Mouse (Mus musculus): ENCODE measurements around the gene Ostc. TPM values are rescaled to one million over a fixed set of nuclear protein-coding genes. Genes with fewer than 3 reads are reported as not detected.

Ostc gene
- polyA plus RNA-seq (2015; fragmentation: Nextera tagmentation; extraction: Ambion mirVana), result 387 and 414 TPM in 2 replicates

- Histone ChIP-seq H3K9ac (peak within 1 kb of the TSS; percentile 81), H3K36me3 (no peaks in the 10 kb centered on the region), H3K27me3 (no peaks in the 10 kb centered on the region), H3K27ac (replicated peaks) (peak within 1 kb of the TSS; percentile 90), H3K4me3 (replicated peaks) (peak within 1 kb of the TSS; percentile 81), H3K4me2 (replicated peaks) (peak within 1 kb of the TSS; percentile 66), H3K9me3 (replicated peaks) (no peaks in the 10 kb centered on the region), H3K4me1 (peaks cover 13% of the 10 kb centered on the region)
- peak; percentile 96 for ATAC-seq (ENCODE audit: insufficient number of reproducible peaks, low FRiP score, low TSS enrichment, low read depth)
- WGBS, result under 1% methylated on average over 45 of the region's 45 CpGs
Measured at GRCm38 (mm10) chr3:130708967-130709924, at the start of gene Ostc. Gene Ostc (minus strand): TSS chr3:130709444.

DNA sequence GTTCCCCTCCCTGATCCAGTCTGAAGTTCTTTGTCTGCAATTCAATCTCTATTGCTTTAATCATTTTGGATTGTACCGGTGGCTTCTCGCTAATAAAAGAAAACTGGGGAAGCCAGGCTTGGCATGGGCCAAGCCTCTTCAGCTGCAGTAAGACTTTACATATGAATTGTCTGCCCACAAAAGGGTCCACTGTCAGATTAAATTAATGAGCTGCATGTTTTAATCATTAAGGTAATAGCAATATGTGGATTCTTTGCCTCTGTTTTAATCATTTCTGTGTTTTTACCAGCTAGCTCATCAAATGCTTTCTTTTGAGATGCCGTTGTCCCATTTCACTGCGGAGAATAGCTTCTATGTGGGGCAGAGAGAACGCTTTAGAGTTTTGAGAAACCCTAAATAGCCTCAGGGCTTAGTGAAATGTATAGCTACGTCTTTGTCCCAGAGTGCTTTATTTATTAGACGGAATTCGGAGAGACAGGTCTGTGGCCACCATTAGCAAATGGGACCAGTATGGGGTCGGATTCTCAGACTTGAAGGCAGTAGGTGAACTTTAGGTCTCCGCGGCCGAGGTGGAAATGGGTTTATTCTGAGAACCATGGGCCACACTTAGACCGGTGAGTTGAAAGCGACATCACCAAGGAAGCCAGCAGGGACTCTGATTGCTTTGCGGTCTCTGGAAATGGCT, 49.1 kb upstream of the Ostc start:
- H3K4me3 ChIP-seq (replicated peaks), result no peak overlapping the region
- 40% methylated on average over 15 of the region's 15 CpGs for WGBS
- no peaks in the 10 kb centered on the region for H3K27me3 ChIP-seq
- peaks cover 12% of the 10 kb centered on the region; the same call in 1 of the 2 replicates for H3K4me1 ChIP-seq
- no peaks in the 10 kb centered on the region for H3K9me3 ChIP-seq (replicated peaks)
- no peaks in the 10 kb centered on the region for H3K36me3 ChIP-seq
- H3K4me2 ChIP-seq (replicated peaks), result no peak overlapping the region
- no peak overlapping the region for H3K9ac ChIP-seq
- no peak for ATAC-seq (ENCODE audit: insufficient number of reproducible peaks, low FRiP score, low TSS enrichment, low read depth)
- H3K27ac ChIP-seq (replicated peaks), result no peak overlapping the region; the same call in 1 of the 2 replicates

GRCm38 (mm10) chr3:130757117-130757852, 48.0 kb upstream of the Ostc start:
- Histone ChIP-seq H3K27me3 (no peaks in the 10 kb centered on the region), H3K4me1 (peaks cover 12% of the 10 kb centered on the region; the same call in 1 of the 2 replicates), H3K36me3 (no peaks in the 10 kb centered on the region), H3K9ac (no peak overlapping the region), H3K4me2 (replicated peaks) (no peak overlapping the region), H3K4me3 (replicated peaks) (no peak overlapping the region), H3K9me3 (replicated peaks) (no peaks in the 10 kb centered on the region), H3K27ac (replicated peaks) (no peak overlapping the region)
- ATAC-seq (ENCODE audit: insufficient number of reproducible peaks, low FRiP score, low TSS enrichment, low read depth), result no peak
- 74% methylated on average over 8 of the region's 8 CpGs for WGBS

- no peak for ATAC-seq (ENCODE audit: insufficient number of reproducible peaks, low FRiP score, low TSS enrichment, low read depth)
- H3K9me3 ChIP-seq (replicated peaks), result no peaks in the 10 kb centered on the region
- no peaks in the 10 kb centered on the region for H3K4me1 ChIP-seq
- no peak overlapping the region for H3K27ac ChIP-seq (replicated peaks)
- no peaks in the 10 kb centered on the region for H3K27me3 ChIP-seq
- 86% methylated on average over 3 of the region's 3 CpGs for WGBS
- H3K9ac ChIP-seq, result no peak overlapping the region
- no peak overlapping the region for H3K4me3 ChIP-seq (replicated peaks)
- H3K4me2 ChIP-seq (replicated peaks), result no peak overlapping the region
- H3K36me3 ChIP-seq, result no peaks in the 10 kb centered on the region
Measured at GRCm38 (mm10) chr3:130749206-130749605, 40.0 kb upstream of the Ostc start.

GRCm38 (mm10) chr3:130746673-130747619, 37.7 kb upstream of the Ostc start:
- Histone ChIP-seq H3K36me3 (no peaks in the 10 kb centered on the region), H3K4me3 (replicated peaks) (no peak overlapping the region), H3K4me1 (no peaks in the 10 kb centered on the region), H3K27ac (replicated peaks) (no peak overlapping the region), H3K4me2 (replicated peaks) (no peak overlapping the region), H3K9me3 (replicated peaks) (no peaks in the 10 kb centered on the region), H3K27me3 (no peaks in the 10 kb centered on the region), H3K9ac (no peak overlapping the region)
- WGBS, result 59% methylated on average over 10 of the region's 10 CpGs
- no peak for ATAC-seq (ENCODE audit: insufficient number of reproducible peaks, low FRiP score, low TSS enrichment, low read depth)

DNA sequence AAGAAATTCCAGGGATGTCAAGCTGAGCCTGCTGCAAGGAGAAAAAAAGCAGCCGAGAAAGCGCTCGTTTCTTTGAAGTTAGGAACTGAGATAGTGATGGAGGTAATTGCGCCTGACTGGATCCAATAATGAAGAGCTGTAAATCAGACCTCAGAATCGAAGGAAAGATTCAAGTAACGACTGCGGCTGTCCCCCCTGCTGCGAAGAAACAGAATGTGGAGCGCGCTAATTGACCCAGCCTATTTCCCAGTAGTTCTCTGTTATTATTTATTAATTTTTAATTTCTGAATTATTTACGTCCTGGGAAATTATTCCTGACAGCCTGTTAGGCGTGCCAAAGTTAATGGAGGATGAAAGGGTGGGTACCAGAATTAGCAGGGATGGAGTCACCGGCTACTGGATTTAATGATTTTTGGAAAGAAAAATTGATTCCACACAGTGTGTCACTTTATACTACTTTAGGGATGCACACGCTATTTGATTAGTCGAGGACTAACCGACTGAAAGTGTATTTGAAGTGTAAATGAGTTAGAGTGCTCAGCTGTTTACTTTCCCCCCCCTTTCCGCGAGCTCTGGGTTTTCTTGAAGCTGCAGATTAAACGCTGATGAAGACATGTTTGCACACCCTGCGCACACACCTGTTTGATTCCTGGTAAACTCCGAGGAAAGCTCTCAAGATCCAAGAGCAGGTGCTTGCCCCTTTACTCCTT, 28.6 kb upstream of the Ostc start:
- H3K27me3 ChIP-seq, result no peaks in the 10 kb centered on the region
- no peak overlapping the region for H3K4me2 ChIP-seq (replicated peaks)
- no peaks in the 10 kb centered on the region for H3K4me1 ChIP-seq
- no peak for ATAC-seq (ENCODE audit: insufficient number of reproducible peaks, low FRiP score, low TSS enrichment, low read depth)
- H3K36me3 ChIP-seq, result no peaks in the 10 kb centered on the region
- no peak overlapping the region for H3K27ac ChIP-seq (replicated peaks)
- H3K4me3 ChIP-seq (replicated peaks), result no peak overlapping the region
- 55% methylated on average over 21 of the region's 21 CpGs for WGBS
- no peaks in the 10 kb centered on the region for H3K9me3 ChIP-seq (replicated peaks)
- no peak overlapping the region for H3K9ac ChIP-seq

- no peak overlapping the region for H3K4me2 ChIP-seq (replicated peaks)
- no peak overlapping the region for H3K9ac ChIP-seq
- no peaks in the 10 kb centered on the region for H3K4me1 ChIP-seq
- no peak for ATAC-seq (ENCODE audit: insufficient number of reproducible peaks, low FRiP score, low TSS enrichment, low read depth)
- H3K27ac ChIP-seq (replicated peaks), result no peak overlapping the region
- no peak overlapping the region for H3K4me3 ChIP-seq (replicated peaks)
- no peaks in the 10 kb centered on the region for H3K9me3 ChIP-seq (replicated peaks)
- no peaks in the 10 kb centered on the region for H3K36me3 ChIP-seq
- H3K27me3 ChIP-seq, result no peaks in the 10 kb centered on the region
- WGBS, result 55% methylated on average over 4 of the region's 4 CpGs
Measured at GRCm38 (mm10) chr3:130736758-130737157, 27.5 kb upstream of the Ostc start.

- peak within 1 kb of the TSS; percentile 99 for H3K4me3 ChIP-seq (replicated peaks)
- H3K9me3 ChIP-seq (replicated peaks), result no peaks in the 10 kb centered on the region
- H3K4me1 ChIP-seq, result peaks cover 22% of the 10 kb centered on the region
- no peaks in the 10 kb centered on the region for H3K27me3 ChIP-seq
- H3K9ac ChIP-seq, result peak within 1 kb of the TSS; percentile 98
- H3K4me2 ChIP-seq (replicated peaks), result peak within 1 kb of the TSS; percentile 67
- peak; percentile 99 for ATAC-seq (ENCODE audit: insufficient number of reproducible peaks, low FRiP score, low TSS enrichment, low read depth)
- H3K27ac ChIP-seq (replicated peaks), result peak within 1 kb of the TSS; percentile 87
- WGBS, result under 1% methylated on average over 45 of the region's 45 CpGs
- peaks cover 30% of the 10 kb centered on the region for H3K36me3 ChIP-seq
Measured at GRCm38 (mm10) chr3:130730189-130730653, 21.0 kb upstream of the Ostc start, which contains the start of gene Rpl34. Gene Rpl34 (minus strand): TSS chr3:130730398.

DNA sequence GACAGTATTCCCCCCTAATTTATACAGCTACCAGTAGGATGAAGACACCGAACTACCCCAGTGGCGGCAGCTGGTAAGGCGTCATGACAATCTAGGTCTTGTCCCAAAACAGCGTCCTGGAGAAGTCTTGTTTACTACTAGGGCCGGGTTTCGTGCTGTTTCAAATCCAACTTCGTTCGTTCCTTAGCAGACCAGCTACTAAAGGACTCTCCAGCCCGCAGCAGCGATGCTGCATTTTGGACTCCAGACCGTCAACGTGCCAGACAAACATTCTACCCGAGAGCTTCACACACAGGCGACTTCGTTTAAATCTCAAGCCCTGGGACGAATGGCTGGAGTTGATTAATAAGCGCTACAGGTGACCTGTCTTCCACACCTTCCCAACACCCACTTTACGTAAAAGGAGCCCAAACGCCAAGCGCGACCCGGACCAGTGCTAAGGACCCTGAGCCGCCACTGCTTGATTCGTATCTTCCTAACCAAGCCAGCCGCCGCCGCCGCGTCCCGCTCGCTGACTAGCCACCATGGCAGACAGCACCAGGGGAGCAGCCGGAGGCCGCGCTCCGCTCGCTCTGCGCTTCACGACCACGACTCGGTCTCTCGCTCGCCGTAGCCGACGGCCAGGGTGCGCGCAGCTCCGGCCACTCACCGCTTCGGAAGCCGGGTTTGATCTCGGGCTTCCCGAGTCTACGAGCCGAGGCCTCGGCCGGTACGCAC, 20.4 kb upstream of the Ostc start:
- Histone ChIP-seq H3K36me3 (peaks cover 30% of the 10 kb centered on the region), H3K4me2 (replicated peaks) (peak overlapping the region; percentile 67), H3K9me3 (replicated peaks) (no peaks in the 10 kb centered on the region), H3K27me3 (no peaks in the 10 kb centered on the region), H3K9ac (peak overlapping the region; percentile 98), H3K4me1 (peaks cover 22% of the 10 kb centered on the region), H3K4me3 (replicated peaks) (peak overlapping the region; percentile 99), H3K27ac (replicated peaks) (peak overlapping the region; percentile 87)
- WGBS, result under 1% methylated on average over 58 of the region's 58 CpGs
- ATAC-seq (ENCODE audit: insufficient number of reproducible peaks, low FRiP score, low TSS enrichment, low read depth), result peak; percentile 12

Data from embryonic facial prominence, embryonic 15.5 days (tissue).